Mouse (Mus musculus): ENCODE results near the gene Gm1043.

GRCm38 (mm10) chr5:37246138-37246910 lies 161.2 kb downstream of the Gm1043 start:
- no peak for TF ChIP-seq CTCF (IDR thresholded peaks at IDR 0.05; ENCODE audit: control insufficient read depth, insufficient read depth, insufficient read length)
- TF ChIP-seq CEBPB (IDR thresholded peaks at IDR 0.05; ENCODE audit: low read depth), result no peak
- no peak for TF ChIP-seq MAX (IDR thresholded peaks at IDR 0.05)
- TF ChIP-seq USF1 (IDR thresholded peaks at IDR 0.05; ENCODE audit: low read depth), result no peak
- no peak for TF ChIP-seq FOSL1 (IDR thresholded peaks at IDR 0.05; ENCODE audit: insufficient read depth, low read length, poor library complexity, severe bottlenecking)

Measured in C2C12 (cell line).